24 mouse cellular contexts compared by ENCODE assay signal in genomic region chr17:33385705-33386104, GRCm38 (mm10). TPM values are rescaled to one million over a fixed set of nuclear protein-coding genes. Genes with fewer than 3 reads are reported as not detected.
DNase-seq lines count a peak whose midpoint lies in the region; ATAC-seq lines count a peak whose summit lies in the region.
"Had no signal": no experiment of that assay in that cellular context is flagged by ENCODE, and none has a peak within 500 bp of the region (broad histone marks: within the 10 kb centered on the region; RNA-seq: fewer than 3 reads in every experiment).

No protein-coding gene starts in this region.

- DNase-seq in frontal cortex, postnatal 14 days (ENCODE audit: low spot score in 2 of 2) = no peak
- DNase-seq in left cerebral cortex, adult 11 months (ENCODE audit: low spot score) = peak; percentile 12
- DNase-seq in left cerebral cortex, postnatal 10 days (ENCODE audit: extremely low spot score in 1 of 2, low spot score in 2 of 2) = no peak
- peak; percentile 14 to 18 for DNase-seq in right cerebral cortex, adult 2 months (ENCODE audit: low spot score in 2 of 2)
- no peak for DNase-seq in right cerebral cortex, postnatal 10 days (ENCODE audit: low spot score in 2 of 2)
- no peak for DNase-seq in cerebellum, adult 11-12 months
- DNase-seq: adrenal gland, adult 8-10 months; adrenal gland, postnatal 25 days; cerebellum, adult 2 months; cerebellum, adult 9-11 months; cerebellum, postnatal 25 days; forebrain, postnatal 0 days; gastrocnemius, adult 2 months; gastrocnemius, postnatal 14 days; heart, adult 11 months had no signal

- peak; percentile 67; the same call in 1 of the 2 replicates for ATAC-seq in frontal cortex, adult (ENCODE audit: low TSS enrichment)
- ATAC-seq: activated CD4-positive, CD25-positive, alpha-beta regulatory T cell, adult 4 months; forebrain, embryonic 14.5 days; forebrain, postnatal 0 days had no signal

- intact Hi-C loops in left cerebral cortex, postnatal 10 days (cut with DNase I) = no loop called here

RNA-seq across cellular contexts. Expression of gene Zfp101, which starts 8.7 kb away (rescaled TPM):
- total RNA-seq in left cerebral cortex, postnatal 10 days (2021) = 10 to 100 TPM in 1 of 2 experiments, 1 to 10 TPM in 1; 7.3 to 11.0 TPM

RNA-seq across cellular contexts. Expression of gene Zfp81, which starts 27.0 kb away (rescaled TPM):
- 10 to 100 TPM; 25.1 to 25.3 TPM for total RNA-seq in left cerebral cortex, postnatal 10 days (2021)

RNA-seq across cellular contexts. Expression of gene Actl9, which starts 47.0 kb away (rescaled TPM):
- total RNA-seq in left cerebral cortex, postnatal 10 days (2021) = not detected
- total RNA-seq: adrenal gland, adult 8-10 months; adrenal gland, postnatal 25 days; common myeloid progenitor, adult 5-6 weeks; ES-E14; forebrain, postnatal 0 days; gastrocnemius, adult 2 months; gastrocnemius, postnatal 14 days; gastrocnemius, postnatal 4 days; heart, adult 8-10 months; heart, postnatal 25 days; hematopoietic stem cell, adult 5-6 weeks had no signal

Comparison
In these comparisons a context has a peak if more than half of its experiments do, and no peak if none do; other contexts are left out.
1. DNase-seq: peak in left cerebral cortex, adult 11 months (single experiment) and right cerebral cortex, adult 2 months (2 of 2); none in frontal cortex, postnatal 14 days (0 of 2), left cerebral cortex, postnatal 10 days (0 of 2), right cerebral cortex, postnatal 10 days (0 of 2) and cerebellum, adult 11-12 months (single experiment).